Mouse (Mus musculus) E14TG2a.4 (cell line): ENCODE data around the gene Htt.

ENCODE experiments used
- CTCF ChIP-seq: conservative IDR thresholded peaks from 2 replicates; pipeline ENCODE4 v1.5.1; 2014; ENCODE audit warnings: low read length
- NANOG ChIP-seq: IDR thresholded peaks from 2 replicates; pipeline ENCODE4 v1.6.1; 2014; ENCODE audit warnings: borderline replicate concordance, low read length, mixed read lengths
- POU5F1 ChIP-seq: IDR thresholded peaks from 2 replicates; pipeline ENCODE4 v1.6.1; 2014; ENCODE audit warnings: low read length, borderline replicate concordance

- TF ChIP-seq CTCF (no peak), NANOG (no peak), POU5F1 (no peak)
Measured at GRCm38 (mm10) chr5:34941710-34942470, 180.3 kb downstream of the Htt start.
